Mouse (Mus musculus) WW6 (cell line): ENCODE results near the gene Pank1.

Experiments
- DNase-seq: peaks from one replicate; pipeline ENCODE4 v3.0.0-alpha.2; 2013; ENCODE audit warnings: low read depth, low spot score

Gene Pank1

GRCm38 (mm10) chr19:34825946-34826655 lies 53.2 kb downstream of the Pank1 start:
- DNase-seq = no peak

- no peak for DNase-seq
These were observed 59.6 kb downstream of the Pank1 start for GRCm38 (mm10) chr19:34819577-34820170.

GRCm38 (mm10) chr19:34815371-34815770 lies 63.9 kb downstream of the Pank1 start:
- no peak for DNase-seq

GRCm38 (mm10) chr19:34814696-34815095 lies 64.6 kb downstream of the Pank1 start:
- DNase-seq = no peak

GRCm38 (mm10) chr19:34813961-34814360 lies 65.3 kb downstream of the Pank1 start:
- DNase-seq = no peak

GRCm38 (mm10) chr19:34813533-34813932 lies 65.7 kb downstream of the Pank1 start:
- DNase-seq = no peak

GRCm38 (mm10) chr19:34812711-34813110 lies 66.5 kb downstream of the Pank1 start:
- DNase-seq = no peak

- no peak for DNase-seq
These were observed 72.1 kb downstream of the Pank1 start for GRCm38 (mm10) chr19:34807173-34807572.

GRCm38 (mm10) chr19:34805071-34805470 lies 74.2 kb downstream of the Pank1 start:
- DNase-seq = no peak

- DNase-seq = no peak
These were observed 74.7 kb downstream of the Pank1 start for GRCm38 (mm10) chr19:34804531-34804930.

GRCm38 (mm10) chr19:34803396-34803795 lies 75.9 kb downstream of the Pank1 start:
- no peak for DNase-seq

GRCm38 (mm10) chr19:34799644-34800267 lies 79.5 kb downstream of the Pank1 start:
- DNase-seq = no peak

- no peak for DNase-seq
These were observed 82.9 kb downstream of the Pank1 start for GRCm38 (mm10) chr19:34796396-34796795.

GRCm38 (mm10) chr19:34782491-34782890 lies 96.8 kb downstream of the Pank1 start:
- no peak for DNase-seq

GRCm38 (mm10) chr19:34778993-34779392 lies 100.3 kb downstream of the Pank1 start:
- no peak for DNase-seq

- DNase-seq = no peak
These were observed 101.2 kb downstream of the Pank1 start for GRCm38 (mm10) chr19:34778098-34778497.

- DNase-seq = peak; percentile 16
These were observed 106.5 kb downstream of the Pank1 start for GRCm38 (mm10) chr19:34772775-34773174.

- no peak for DNase-seq
These were observed 108.5 kb downstream of the Pank1 start for GRCm38 (mm10) chr19:34770764-34771163.

- DNase-seq = no peak
These were observed 120.5 kb downstream of the Pank1 start for GRCm38 (mm10) chr19:34758754-34759153.
